Mouse (Mus musculus) kidney, embryonic 15.5 days (tissue): ENCODE results near the gene Tmem220. TPM values are rescaled to one million over a fixed set of nuclear protein-coding genes. Genes with fewer than 3 reads are reported as not detected.

Experiments used
- ATAC-seq: fragments of 200-750 bp; cut with Nextera tagmentation; replicated peaks from 2 replicates; pipeline ENCODE4 v1.8.0; 2017; ENCODE audit warnings: moderate TSS enrichment; ENCODE audit not compliant: low FRiP score
- H3K27ac ChIP-seq: fragments of 300-500 bp; sonication (generic); 2 replicates; pipeline ENCODE4 v1.5.1; 2015; ENCODE audit warnings: mild to moderate bottlenecking, inconsistent platforms
- H3K27me3 ChIP-seq: fragments of 300-500 bp; sonication (generic); 2 replicates; pipeline ENCODE4 v1.6.1; 2015; ENCODE audit warnings: inconsistent platforms
- H3K36me3 ChIP-seq: fragments of 300-500 bp; sonication (generic); 2 replicates; pipeline ENCODE4 v1.6.1; 2015; ENCODE audit warnings: inconsistent platforms
- H3K4me1 ChIP-seq: fragments of 300-500 bp; sonication (generic); 2 replicates; pipeline ENCODE4 v1.6.1; 2015; ENCODE audit warnings: inconsistent platforms
- H3K4me2 ChIP-seq: fragments of 300-500 bp; sonication (generic); 2 replicates; pipeline ENCODE4 v1.6.1; 2015; ENCODE audit warnings: moderate library complexity, mild to moderate bottlenecking, inconsistent platforms
- H3K4me3 ChIP-seq: fragments of 300-500 bp; sonication (generic); replicated peaks from 2 replicates; pipeline ENCODE4 v1.5.1; 2015; ENCODE audit warnings: mild to moderate bottlenecking, inconsistent platforms
- H3K9ac ChIP-seq: fragments of 300-500 bp; sonication (generic); 2 replicates; pipeline ENCODE4 v1.6.1; 2015; ENCODE audit warnings: mild to moderate bottlenecking, inconsistent platforms
- H3K9me3 ChIP-seq: fragments of 300-500 bp; sonication (generic); replicated peaks from 2 replicates; pipeline ENCODE4 v1.6.1; 2016; ENCODE audit warnings: inconsistent platforms
- WGBS: fragments of 180-500 bp; shearing (Covaris S2); methylation state at CpG from one replicate; pipeline ENCODE4 v1.1.7; 2015; ENCODE audit warnings: mixed read lengths; 5-methylcytosine and 5-hydroxymethylcytosine counted together
- polyA plus RNA-seq: library from polyadenylated mRNA; unstranded; fragments of >200 nt; fragmentation: Nextera tagmentation; extraction: Ambion mirVana; gene quantifications from 2 replicates; pipeline ENCODE4 v1.2.1, GENCODE M21; 2015

The Tmem220 gene
- polyA plus RNA-seq, 1 experiment from 2014 or later = 1.6 TPM

DNA sequence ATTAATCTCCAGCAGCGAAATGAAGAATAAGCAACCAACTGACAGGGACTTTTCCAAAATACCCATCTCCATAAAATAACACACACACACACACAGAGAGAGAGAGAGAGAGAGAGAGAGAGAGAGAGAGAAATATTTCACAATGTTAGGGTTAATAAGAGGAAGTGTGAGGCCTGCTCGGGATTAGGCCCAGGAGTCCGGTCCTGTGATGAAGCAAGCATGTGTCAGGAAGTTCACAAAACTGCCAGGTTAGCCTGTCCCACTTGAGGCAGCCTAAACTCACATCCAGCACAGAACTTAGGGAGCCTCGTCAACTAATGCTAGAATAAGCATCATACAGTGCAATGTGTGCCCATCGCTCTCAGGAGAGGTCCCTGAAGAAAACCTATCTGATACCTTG lies 22.2 kb downstream of the Tmem220 start:
- H3K9me3 ChIP-seq = no peaks in the 10 kb centered on the region
- H3K4me1 ChIP-seq = peaks cover 4% of the 10 kb centered on the region; the same call in 1 of the 2 replicates
- H3K27me3 ChIP-seq = no peaks in the 10 kb centered on the region
- ATAC-seq = no peak
- H3K9ac ChIP-seq = no peak overlapping the region
- WGBS = 88% methylated on average over 5 of the region's 5 CpGs
- no peak overlapping the region for H3K27ac ChIP-seq
- peaks cover 12% of the 10 kb centered on the region for H3K36me3 ChIP-seq
- H3K4me3 ChIP-seq = no peak overlapping the region
- H3K4me2 ChIP-seq = no peak overlapping the region

DNA sequence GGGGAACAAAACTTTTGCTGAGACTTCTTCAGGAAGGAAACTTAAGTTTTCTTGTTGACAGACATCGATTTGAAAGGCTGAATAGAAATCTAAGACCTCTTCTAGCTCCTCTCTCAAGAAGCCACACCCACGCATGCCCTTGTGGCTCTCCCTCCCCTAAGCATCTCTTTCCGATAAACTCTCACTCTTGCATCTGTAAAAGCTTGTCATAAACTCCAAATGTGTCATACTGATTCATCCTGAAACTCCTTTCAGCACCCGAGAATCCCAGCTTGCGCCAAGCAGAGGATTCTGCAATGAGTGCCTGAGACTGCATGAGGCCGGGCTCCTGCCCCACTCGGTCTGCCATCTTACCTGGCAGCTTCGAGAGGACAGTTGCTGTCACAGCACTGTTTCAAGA lies 23.5 kb downstream of the Tmem220 start:
- Histone ChIP-seq H3K9ac (no peak overlapping the region), H3K27me3 (no peaks in the 10 kb centered on the region), H3K4me3 (no peak overlapping the region), H3K4me1 (peaks cover 8% of the 10 kb centered on the region), H3K4me2 (no peak overlapping the region), H3K9me3 (no peaks in the 10 kb centered on the region), H3K27ac (no peak overlapping the region), H3K36me3 (peaks cover 11% of the 10 kb centered on the region)
- 86% methylated on average over 8 of the region's 8 CpGs for WGBS
- ATAC-seq = no peak

- no peak overlapping the region for H3K4me2 ChIP-seq
- no peak overlapping the region for H3K27ac ChIP-seq
- H3K9me3 ChIP-seq = no peaks in the 10 kb centered on the region
- H3K36me3 ChIP-seq = peaks cover 11% of the 10 kb centered on the region
- no peak overlapping the region for H3K9ac ChIP-seq
- no peak overlapping the region for H3K4me3 ChIP-seq
- 87% methylated on average over 3 of the region's 3 CpGs for WGBS
- peaks cover 15% of the 10 kb centered on the region for H3K4me1 ChIP-seq
- H3K27me3 ChIP-seq = no peaks in the 10 kb centered on the region
- ATAC-seq = no peak
Measured at GRCm38 (mm10) chr11:67049256-67049655, 24.3 kb downstream of the Tmem220 start.

DNA sequence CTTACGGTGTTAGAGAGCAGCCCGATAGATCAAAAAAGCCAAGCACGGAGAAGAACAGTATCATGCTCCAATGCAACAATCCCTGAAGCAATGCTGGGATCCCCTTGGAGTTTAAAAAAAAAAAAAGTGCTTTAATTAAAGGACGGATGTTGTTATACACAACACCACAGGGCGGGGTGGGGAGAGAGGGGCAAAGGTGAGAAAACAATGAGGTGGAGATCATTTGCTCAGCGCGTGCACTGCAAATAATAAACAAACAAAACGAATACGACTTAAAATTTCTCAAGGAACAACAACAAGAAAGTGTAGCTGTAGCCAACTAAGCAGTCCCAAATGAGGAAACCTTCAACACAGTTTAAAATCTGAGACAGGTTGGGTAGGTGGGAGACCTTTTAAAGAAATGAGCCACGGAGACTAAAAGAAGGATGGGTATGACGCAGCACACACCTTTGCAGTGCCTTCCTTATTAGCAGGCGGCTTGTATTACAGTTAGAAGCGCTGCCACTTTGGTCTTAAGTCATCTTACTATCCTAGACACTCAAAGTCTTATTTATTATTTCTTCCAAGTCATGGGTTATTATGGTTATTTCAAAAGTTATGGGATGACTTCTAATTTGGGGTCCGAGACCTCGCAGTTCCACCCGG lies 26.8 kb downstream of the Tmem220 start:
- H3K4me3 ChIP-seq = peak overlapping the region; percentile 100
- peak; percentile 33; the same call in 1 of the 2 replicates for ATAC-seq
- H3K27me3 ChIP-seq = no peaks in the 10 kb centered on the region
- H3K9me3 ChIP-seq = no peaks in the 10 kb centered on the region
- peak overlapping the region; percentile 94 for H3K9ac ChIP-seq
- H3K27ac ChIP-seq = peak overlapping the region; percentile 91
- H3K36me3 ChIP-seq = peaks cover 20% of the 10 kb centered on the region
- H3K4me2 ChIP-seq = peak overlapping the region; percentile 69
- H3K4me1 ChIP-seq = peaks cover 15% of the 10 kb centered on the region
- whole genome bisulfite sequencing = 3% methylated on average over 16 of the region's 16 CpGs

- Histone ChIP-seq H3K4me2 (peak within 1 kb of the TSS; percentile 69), H3K4me3 (peak within 1 kb of the TSS; percentile 100), H3K36me3 (peaks cover 27% of the 10 kb centered on the region), H3K4me1 (peaks cover 15% of the 10 kb centered on the region), H3K9ac (peak within 1 kb of the TSS; percentile 94), H3K27ac (peak within 1 kb of the TSS; percentile 91), H3K27me3 (no peaks in the 10 kb centered on the region), H3K9me3 (no peaks in the 10 kb centered on the region)
- ATAC-seq = peak; percentile 94
- WGBS = under 1% methylated on average over 50 of the region's 50 CpGs
Measured at GRCm38 (mm10) chr11:67052321-67052952, 27.5 kb downstream of the Tmem220 start, which contains the start of the genes Adprm and Sco1. Adprm (minus strand) TSS chr11:67052594. Sco1 (plus strand) TSS chr11:67052670.

GRCm38 (mm10) chr11:67054754-67055365 lies 29.9 kb downstream of the Tmem220 start:
- Histone ChIP-seq H3K4me1 (peaks cover 15% of the 10 kb centered on the region), H3K27ac (no peak overlapping the region), H3K4me3 (no peak overlapping the region), H3K9me3 (no peaks in the 10 kb centered on the region), H3K27me3 (no peaks in the 10 kb centered on the region), H3K36me3 (peaks cover 48% of the 10 kb centered on the region), H3K9ac (no peak overlapping the region), H3K4me2 (no peak overlapping the region)
- ATAC-seq = no peak
- 91% methylated on average over 8 of the region's 8 CpGs for WGBS

DNA sequence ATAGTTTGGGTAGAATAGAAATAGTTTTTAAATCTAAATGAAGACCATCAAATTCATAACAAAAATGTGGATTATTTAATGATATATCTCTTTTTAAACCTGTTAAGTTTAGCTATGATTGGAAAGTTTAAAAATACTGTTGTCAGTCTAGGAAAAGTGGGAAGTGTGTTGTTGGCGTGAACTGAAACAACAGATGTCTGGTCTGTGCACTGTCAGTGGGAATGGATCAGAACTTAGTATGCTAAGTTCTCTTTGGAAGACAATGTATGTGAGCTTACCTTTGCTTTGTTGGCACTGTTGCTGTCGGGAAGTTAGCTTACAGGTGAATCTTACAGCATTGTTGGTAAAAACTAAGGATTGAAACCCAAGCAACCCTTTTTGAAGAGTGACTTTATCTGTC lies 36.4 kb downstream of the Tmem220 start:
- H3K27ac ChIP-seq = no peak overlapping the region
- H3K9me3 ChIP-seq = no peaks in the 10 kb centered on the region
- peaks cover 93% of the 10 kb centered on the region for H3K36me3 ChIP-seq
- H3K9ac ChIP-seq = no peak overlapping the region
- H3K27me3 ChIP-seq = no peaks in the 10 kb centered on the region
- no peak for ATAC-seq
- H3K4me2 ChIP-seq = no peak overlapping the region
- WGBS = 89% methylated on average over 2 of the region's 2 CpGs
- H3K4me1 ChIP-seq = no peaks in the 10 kb centered on the region
- H3K4me3 ChIP-seq = no peak overlapping the region

DNA sequence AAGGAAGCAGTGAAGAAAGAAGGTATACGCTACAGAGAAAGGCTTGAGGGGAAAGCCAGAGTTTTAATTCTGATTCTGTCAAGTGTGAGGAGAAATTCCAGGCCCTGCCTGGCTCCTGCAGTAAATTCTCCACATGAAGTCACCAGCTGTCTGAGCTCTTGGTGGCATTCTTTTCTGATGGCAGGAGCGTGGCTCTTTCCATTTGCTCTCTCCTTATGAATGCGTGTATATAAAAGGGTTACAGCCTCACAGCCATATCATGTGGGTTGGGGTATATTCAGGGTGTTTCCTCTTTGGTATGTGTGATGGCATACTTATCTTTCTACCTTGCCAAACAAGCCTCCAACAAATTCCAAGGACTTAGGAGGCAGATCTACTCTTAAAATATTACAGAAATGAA lies 37.8 kb downstream of the Tmem220 start:
- Histone ChIP-seq H3K4me3 (no peak overlapping the region), H3K36me3 (peaks cover 88% of the 10 kb centered on the region), H3K4me2 (no peak overlapping the region), H3K4me1 (no peaks in the 10 kb centered on the region), H3K27ac (no peak overlapping the region), H3K9me3 (no peaks in the 10 kb centered on the region), H3K9ac (no peak overlapping the region), H3K27me3 (no peaks in the 10 kb centered on the region)
- 88% methylated on average over 3 of the region's 3 CpGs for WGBS
- no peak for ATAC-seq

- no peak overlapping the region for H3K27ac ChIP-seq
- ATAC-seq = no peak
- WGBS = 79% methylated on average over 3 of the region's 3 CpGs
- H3K4me2 ChIP-seq = no peak overlapping the region
- peaks cover 45% of the 10 kb centered on the region for H3K36me3 ChIP-seq
- H3K9ac ChIP-seq = no peak overlapping the region
- H3K27me3 ChIP-seq = no peaks in the 10 kb centered on the region
- no peaks in the 10 kb centered on the region for H3K9me3 ChIP-seq
- H3K4me3 ChIP-seq = no peak overlapping the region
- no peaks in the 10 kb centered on the region for H3K4me1 ChIP-seq
Measured at GRCm38 (mm10) chr11:67067741-67068140, 42.8 kb downstream of the Tmem220 start.

DNA sequence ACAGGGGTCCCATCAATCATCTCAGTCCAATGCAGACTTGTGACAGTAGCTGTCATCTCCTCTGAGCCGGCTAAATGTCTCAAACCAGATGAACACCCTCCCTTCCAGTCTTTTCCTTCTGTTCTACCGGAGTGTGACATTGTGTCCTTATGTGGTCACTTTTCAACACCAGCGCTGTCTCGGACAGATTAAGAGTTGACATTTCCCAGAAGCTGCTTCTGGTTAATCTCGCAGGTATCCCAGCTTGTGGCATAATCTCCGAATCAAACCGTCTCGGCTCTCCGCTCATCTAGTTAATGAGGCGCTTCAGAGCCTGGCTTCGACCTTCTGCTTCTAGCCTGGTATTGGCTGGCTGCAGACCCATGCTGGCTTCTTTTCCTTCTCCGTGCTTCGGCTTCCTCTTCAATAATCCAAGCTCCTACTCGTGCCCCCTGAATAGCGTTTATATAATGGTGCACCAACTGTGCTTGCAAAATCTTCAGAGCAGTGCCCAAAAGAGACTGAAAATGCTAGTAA lies 47.7 kb downstream of the Tmem220 start:
- ATAC-seq = no peak
- 66% methylated on average over 15 of the region's 15 CpGs for WGBS

DNA sequence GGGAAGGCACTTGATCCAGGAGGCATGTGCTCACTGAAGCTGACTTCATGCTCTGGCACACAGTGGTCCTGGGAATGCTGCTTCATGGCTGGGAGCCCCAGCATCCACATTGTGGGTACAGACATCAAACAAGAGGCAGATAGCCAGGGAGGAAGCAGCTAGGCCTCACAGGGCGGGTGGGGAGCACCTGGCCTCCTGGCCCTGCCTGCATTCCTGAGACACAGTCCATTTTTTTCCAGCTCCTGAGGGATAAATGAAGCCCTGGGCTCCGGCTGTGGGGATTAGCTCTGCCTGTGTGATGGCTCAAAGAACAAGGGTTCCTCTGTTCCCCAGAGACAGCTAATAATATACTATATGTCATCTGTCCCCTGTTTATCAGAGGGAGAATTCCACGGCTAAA lies 50.1 kb downstream of the Tmem220 start:
- Histone ChIP-seq H3K36me3 (no peaks in the 10 kb centered on the region), H3K4me3 (no peak overlapping the region), H3K9ac (no peak overlapping the region), H3K9me3 (no peaks in the 10 kb centered on the region), H3K27ac (no peak overlapping the region), H3K27me3 (no peaks in the 10 kb centered on the region), H3K4me1 (no peaks in the 10 kb centered on the region), H3K4me2 (no peak overlapping the region)
- no peak for ATAC-seq
- 46% methylated on average over 3 of the region's 3 CpGs for WGBS

More for the DNA sequence above, 47.7 kb downstream of the Tmem220 start:
- Histone ChIP-seq H3K4me3 (no peak overlapping the region), H3K4me2 (no peak overlapping the region), H3K27me3 (no peaks in the 10 kb centered on the region), H3K27ac (no peak overlapping the region), H3K9ac (no peak overlapping the region), H3K4me1 (no peaks in the 10 kb centered on the region), H3K36me3 (no peaks in the 10 kb centered on the region), H3K9me3 (no peaks in the 10 kb centered on the region)

DNA sequence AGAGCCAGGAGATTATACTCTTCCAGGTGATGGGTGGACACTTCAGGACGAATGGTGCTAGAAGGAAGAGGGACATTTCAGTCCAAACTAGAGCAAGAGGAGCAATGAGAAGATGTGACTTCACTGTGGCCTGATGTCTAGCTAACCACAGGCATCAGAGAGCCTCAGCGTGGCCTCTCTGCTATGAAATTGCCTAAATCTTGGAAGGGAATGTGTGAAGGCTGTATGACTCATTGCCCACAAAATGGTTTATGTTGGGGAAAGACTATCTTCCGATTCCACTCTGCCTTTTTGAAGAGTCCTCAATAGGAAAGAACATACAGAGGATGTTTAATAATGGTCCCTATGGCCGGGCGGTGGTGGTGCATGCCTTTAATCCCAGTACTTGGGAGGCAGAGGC lies 51.8 kb downstream of the Tmem220 start:
- H3K4me1 ChIP-seq = peaks cover 8% of the 10 kb centered on the region
- no peak overlapping the region for H3K27ac ChIP-seq
- no peak overlapping the region for H3K9ac ChIP-seq
- no peak overlapping the region for H3K4me2 ChIP-seq
- no peak overlapping the region for H3K4me3 ChIP-seq
- no peaks in the 10 kb centered on the region for H3K36me3 ChIP-seq
- no peaks in the 10 kb centered on the region for H3K27me3 ChIP-seq
- ATAC-seq = no peak
- H3K9me3 ChIP-seq = no peaks in the 10 kb centered on the region
- WGBS = 91% methylated on average over 5 of the region's 5 CpGs
